Mouse (Mus musculus): ENCODE results near the gene Pou3f1.

Pou3f1 gene

DNA sequence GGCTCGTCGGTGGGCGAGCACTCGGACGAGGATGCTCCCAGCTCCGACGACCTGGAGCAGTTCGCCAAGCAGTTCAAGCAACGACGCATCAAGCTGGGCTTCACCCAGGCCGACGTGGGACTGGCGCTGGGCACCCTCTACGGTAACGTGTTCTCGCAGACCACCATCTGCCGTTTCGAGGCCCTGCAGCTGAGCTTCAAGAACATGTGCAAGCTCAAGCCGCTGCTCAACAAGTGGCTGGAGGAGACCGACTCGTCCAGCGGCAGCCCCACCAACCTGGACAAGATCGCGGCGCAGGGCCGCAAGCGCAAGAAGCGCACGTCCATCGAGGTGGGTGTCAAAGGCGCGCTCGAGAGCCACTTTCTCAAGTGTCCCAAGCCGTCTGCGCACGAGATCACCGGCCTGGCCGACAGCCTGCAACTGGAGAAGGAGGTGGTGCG is 1.8 kb downstream of the Pou3f1 start:
- peak; percentile 12 for DNase-seq

DNA sequence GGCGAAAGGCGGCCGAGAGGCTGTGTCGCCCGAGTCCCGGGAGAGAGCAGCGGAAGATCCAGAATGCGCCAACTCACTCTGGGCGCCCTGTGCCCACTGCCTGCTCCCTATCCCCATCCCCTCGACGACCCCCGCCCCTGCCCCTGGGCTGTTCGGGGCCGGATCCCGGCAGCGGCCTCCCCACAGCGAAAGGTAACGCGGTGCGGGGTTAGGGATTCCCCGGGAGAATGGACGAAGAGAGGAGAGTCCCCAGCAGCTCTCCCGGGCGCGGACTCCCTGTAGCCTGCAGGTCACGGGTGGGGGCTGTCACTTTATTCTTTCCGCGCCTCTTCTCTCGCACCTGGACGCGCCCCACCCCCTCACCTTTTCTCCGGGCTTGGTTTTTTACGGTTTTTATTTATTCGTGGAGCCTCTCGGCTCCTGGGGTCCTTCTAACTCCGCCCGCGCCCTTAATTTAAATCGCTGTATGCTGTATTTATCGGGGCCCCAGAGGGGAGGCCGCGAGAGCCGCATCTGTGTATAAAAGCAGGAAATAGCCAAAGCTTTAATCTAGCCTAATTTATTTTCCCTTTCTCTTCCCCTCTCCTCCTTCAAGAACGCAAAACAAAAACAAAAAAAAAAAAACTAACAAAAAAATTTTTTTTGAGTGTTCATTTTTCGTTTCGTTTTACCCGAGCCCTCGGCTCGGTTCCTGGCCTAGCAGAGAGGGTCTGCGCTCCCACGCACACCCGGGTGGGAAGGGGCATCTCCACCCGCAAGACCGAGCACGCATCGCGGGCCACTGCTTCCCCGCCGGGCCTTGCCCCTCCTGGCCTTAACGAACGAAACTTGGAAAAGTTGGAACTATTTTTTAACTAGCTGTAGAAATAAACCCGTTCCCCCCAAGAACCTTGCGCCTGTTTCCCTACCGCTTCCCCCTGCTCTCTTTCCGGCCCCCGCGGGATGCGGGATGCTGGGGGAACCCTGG is 2.9 kb downstream of the Pou3f1 start:
- peak; percentile 9 for DNase-seq

DNA sequence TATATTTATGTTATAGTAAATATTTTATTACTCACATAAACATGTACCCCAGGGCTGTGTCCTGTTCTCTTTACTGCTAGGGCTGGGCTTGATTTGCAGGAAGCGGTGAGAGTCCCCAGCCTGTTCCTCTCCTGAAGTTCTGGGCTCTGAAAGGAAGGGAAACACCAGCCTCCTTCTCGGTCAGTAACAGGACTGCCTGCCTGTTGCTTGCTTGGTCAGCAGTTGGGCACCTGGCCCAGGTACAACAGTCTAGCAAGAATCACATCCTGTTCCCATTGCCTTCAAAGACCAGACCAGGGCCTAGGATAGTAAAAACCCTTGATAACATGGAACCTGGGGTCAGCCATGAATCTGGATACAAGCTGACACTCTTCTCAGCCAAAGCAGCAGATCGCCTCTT is 4.0 kb downstream of the Pou3f1 start:
- DNase-seq, result no peak

DNA sequence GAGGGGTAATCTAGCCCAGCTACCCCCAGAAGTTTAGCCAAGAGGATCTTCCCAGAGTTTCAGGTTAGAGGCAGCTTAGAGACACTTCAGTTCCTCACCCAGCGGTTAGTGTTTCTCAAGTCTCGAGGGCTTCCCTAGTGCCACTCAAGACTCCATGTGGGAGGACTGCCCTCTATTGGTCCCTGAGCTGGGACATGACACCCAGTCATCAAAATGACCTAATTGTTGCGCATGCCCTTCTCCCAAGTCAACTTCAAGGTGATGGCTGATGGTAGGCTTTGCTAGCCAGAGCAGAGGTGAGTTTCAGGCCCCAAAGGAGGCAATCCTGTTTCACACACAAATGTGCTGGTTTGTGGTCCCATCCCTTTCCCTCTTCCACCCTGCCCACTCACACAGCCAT is 6.4 kb downstream of the Pou3f1 start:
- peak; percentile 13 for DNase-seq

DNA sequence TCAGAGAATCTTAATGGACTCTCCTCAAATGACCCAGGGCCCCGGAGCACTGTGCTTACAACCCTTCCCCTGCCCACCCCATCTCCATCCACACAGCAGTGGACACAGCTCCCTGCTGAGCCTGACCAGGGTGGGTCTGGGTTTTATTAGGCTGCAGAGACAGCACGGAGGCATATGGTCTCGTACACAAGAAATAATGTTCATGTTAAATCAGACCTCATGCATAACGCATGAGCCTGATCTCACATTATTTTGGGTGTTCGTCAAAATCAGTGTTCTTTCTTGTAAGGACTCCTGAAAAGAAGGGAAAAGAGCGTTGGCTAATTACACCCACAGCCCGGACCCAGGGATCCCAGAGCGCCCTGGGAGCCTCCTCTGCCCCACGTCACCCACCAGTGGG is 7.6 kb downstream of the Pou3f1 start:
- no peak for DNase-seq

DNA sequence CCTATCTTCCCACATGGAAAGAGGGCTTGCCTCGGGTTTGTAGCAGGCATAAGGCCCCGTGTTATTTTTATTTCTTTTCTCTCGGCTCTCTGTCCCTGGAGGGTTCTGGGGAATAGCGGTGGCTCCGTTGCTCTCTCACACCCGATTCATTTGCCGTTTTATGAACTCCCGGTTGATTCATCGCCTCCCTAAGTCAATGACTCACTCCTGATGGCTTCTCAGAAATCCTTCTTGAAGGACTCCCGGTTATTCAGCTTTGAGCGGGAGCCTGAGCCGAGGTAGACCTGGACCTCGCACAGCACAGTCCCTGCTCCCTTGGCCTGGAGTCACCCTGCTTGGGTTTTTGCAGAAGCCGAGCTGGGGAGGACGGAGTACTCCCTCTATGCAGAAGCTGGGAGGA is 8.0 kb downstream of the Pou3f1 start:
- no peak for DNase-seq

DNA sequence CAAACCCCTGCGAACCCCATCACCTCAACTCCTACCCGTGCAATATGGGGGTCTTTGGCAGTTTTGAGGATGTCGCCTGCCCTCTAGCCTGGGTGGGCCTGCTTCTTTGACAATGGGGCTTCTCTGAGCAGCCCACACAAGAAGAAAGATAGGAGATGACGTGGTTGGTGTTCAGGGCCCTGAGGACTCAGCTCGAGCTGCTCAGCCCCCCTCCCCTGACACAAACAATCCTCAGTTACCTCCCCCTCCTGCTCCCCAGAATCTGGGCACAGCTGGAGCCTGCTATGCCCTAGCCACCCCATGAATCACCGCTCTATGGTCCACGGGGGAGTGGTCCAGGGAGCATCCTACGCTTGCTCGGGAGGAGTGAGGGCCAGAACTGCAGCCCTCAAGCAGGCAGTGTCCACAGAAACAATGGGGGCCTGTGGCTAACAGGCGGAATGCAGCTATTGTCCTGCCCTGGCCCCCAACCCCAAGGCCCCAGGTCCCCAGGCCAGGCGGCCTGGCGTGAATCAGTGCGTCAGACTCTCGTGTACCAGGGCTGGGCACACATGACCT is 10.9 kb downstream of the Pou3f1 start:
- no peak for DNase-seq

DNA sequence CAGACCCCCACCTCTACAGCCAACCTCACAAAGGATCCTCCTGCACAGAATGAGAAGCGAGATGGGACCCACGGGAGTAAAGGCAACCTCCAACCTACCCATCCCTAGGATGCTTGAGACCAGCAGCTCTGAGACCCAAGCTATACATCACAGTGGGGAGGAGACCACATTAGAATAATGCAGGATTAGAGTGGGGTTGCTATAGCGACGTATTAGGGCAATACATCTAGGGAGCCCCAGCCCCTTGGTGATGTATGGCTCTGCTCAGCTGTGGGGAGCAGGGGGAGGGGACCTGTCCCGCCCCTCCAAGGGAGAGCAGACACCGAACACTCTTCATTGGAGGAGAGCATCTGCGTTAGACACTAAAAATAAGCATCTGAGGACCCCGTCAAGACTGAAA is 11.5 kb downstream of the Pou3f1 start:
- DNase-seq, result no peak

DNA sequence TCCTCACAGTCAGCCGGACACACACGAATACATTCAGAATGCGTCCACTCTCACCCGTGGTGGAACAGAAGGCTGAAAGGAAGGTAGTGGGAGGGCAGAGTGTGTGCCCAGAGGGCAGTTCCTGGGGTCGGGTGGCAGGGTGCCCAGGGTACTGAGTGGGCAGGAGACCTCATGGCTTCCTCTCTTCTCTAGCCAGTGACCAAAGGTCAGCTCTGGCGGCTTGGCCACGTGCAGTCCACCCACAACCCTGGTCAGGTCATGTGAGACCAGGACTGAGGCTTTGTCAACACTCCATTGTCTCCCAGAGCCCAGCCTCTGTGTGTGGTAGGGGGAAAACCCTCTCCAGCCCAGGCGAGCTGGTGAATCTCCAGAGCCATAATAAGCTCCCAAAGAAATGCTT is 13.6 kb downstream of the Pou3f1 start:
- peak; percentile 57 for DNase-seq

DNA sequence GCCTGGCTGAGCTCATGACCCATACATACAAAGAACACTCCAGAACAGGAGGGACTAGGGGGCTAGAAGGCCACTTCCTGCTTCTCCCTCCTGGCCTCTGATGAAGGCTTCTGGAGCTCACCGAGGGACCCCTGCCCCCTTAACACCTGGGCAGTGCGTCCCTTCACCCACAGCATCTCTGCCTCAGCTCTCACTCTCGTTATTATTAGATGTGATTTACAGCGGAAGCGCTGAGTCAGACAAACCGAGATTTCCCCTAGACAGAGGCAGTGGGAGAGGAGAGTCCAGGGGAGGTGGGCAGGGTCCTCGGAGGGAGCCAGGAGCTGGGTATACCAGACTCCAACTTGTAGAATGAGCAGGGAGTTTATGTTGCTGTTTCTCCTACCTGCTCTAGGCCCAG is 15.0 kb downstream of the Pou3f1 start:
- no peak for DNase-seq

DNA sequence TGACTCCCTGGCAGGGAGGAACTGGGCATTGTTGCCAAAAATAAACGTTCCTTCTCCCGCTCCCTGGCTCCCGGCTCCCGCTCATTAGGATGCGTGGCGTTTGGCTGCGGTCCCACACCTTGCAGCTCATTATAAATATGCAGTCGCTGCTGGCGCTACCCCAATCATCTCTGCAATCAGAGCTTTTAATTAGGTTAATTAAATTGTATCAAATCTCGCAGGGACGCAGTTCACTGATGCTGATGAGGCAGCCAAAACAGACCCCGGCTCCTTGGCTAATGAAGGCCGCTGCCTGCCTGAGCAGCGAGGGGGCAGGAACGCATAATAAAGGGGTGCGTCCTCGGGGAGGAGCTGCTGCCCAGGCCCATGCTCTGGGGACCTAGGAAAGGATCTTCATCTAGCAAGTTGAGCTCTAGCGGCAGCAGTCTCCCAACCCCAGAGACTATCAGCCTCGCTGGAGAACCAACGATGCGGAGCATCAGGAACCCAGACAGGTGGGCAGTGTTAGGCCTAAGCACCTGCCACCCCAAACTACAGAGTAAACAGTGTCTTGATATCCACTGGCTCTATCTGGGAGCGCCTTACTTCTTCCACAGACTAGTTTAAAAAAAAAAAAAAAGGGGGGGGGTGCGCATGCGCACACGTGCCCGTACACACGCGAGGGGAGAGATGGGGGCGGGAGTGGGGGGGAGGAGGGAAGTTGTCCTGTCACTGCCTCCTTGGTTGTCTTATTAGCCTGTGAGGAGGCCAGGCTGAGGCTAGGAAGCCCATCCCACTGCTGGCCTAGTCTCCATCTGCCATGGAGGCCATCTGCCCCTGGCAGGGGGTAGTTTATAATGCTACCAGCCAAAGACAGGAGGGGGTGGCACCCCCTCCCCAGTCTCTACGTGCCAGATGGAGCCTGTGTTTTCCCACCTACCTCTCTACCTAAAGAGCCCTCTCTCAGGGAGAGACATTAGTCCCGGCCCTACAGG is 16.0 kb downstream of the Pou3f1 start:
- DNase-seq, result no peak

DNA sequence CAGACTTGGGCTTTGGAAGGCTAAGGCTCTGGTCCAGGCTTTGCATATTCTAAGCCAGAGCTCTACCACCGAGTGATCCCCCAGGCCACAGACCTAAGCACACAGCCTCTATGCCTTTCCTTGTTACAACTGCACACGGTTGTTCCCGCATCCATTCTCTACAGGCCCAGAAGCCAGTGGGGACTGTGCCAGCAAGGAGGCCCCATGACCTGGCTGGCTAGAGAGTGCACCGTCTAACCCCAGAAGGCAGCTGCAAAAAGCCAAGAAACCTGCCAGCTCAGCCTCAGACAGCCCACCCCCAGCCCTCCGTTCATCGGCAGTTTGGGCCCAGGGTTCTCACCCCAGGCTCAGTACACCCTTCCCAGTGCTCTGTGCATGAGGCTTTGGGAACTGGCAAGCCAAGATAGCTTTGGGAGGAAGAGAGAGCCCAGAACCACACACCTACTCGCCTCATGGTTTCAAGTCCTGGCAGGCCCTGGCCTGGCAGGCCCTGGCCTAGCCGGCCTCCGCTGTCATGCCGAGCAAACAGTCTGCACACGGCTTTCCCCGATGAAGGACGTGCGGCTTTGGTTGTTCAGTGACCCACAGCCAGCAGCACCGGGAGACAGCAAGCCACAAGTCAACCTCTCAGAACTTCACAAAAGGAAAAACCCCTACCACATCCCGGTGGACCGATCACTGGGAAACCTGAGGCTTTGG is 17.9 kb downstream of the Pou3f1 start:
- DNase-seq, result no peak

DNA sequence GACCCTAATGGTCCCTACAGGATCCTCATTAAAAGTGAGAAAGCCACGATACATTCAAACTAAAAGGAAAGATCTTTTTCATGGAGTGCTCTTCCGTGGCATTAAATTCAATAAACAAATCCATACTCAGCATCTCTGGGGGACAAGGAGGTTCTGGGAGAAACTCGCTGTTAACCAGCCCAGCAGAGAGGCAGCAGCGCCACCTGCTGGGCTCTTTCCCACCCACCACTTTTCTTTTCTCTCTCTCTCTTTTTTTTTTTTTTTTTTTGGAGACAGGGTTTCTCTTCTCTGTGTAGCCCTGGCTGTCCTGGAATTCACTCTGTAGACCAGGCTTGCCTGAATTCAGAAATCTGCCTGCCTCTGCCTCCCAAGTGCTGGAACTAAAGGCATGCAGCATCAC is 18.4 kb downstream of the Pou3f1 start:
- DNase-seq, result peak; percentile 65

DNA sequence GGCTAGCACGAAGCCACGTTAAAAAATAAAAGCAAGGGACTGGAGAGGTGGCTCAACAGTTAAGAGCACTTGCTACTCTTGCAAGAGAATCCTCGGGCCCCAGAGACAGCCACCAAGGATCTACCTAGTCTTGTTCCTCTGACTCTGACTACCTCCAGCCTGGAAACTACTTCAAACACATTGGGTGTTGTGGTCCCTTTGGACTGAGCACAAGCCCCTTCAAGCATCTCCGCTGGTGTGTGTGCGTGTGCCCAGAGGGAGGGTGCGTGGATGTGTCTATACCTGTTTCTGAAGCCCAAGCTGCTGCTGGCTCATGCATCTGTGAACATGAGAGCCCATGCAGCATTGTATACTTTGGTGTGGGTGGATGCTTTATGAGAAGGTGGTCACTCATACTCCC is 19.4 kb downstream of the Pou3f1 start:
- no peak for DNase-seq

DNA sequence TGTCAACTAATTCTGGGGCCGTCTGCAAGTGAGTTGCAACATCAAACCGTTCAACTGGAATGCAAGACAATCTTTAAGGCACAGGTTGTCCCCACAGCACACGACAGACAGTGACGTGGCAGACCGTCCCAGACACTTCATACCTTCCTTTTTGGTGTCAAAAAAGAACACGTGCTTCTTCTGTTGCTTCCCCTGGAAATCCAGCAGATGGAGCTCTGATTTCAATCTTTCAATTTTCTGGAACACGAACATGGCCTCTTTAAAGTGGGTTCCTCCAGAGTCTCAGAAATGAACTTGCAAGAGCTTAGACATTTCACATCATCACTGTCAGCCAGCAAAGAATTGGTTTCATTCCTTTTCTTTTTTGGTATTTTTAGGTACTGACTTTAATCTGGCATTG is 25.7 kb downstream of the Pou3f1 start:
- DNase-seq, result no peak

DNA sequence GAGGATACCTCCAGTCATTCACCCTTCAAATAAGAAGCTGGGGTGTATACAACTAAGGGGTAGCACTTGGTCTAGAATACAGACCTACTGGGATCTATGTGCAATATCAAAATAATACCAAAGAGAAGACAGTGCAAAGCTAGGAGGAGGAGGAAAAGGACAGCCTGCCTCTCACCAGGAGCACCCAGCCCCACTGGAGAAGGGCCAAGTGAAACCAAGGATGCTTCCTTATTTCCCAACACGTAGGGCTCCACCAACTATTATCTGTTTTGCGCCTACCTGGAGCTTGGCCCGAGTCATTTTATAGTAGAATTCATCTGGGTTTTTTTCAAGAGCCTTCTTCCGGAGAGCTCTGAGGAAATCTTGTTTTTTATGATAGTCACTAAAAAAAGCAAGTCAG is 26.9 kb downstream of the Pou3f1 start:
- DNase-seq, result no peak

DNA sequence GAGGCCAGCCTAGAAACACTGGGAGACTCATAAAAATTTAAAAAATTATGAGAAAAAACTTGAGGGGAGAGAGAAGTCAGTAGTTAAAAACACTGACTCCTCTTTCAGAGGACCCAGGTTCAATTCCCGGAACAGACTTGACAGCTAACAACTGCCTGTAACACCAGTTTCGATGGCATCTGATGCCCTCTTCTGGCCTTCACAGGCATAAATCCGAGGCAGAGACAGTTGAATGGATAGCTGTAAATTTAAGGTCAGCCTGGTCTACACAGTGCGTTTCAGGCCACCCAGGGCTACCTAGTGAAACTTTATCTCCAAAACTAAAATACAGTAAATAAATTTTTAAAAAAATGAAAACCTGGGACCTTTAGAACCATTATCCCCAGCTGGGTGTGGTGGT is 28.4 kb downstream of the Pou3f1 start:
- no peak for DNase-seq

DNA sequence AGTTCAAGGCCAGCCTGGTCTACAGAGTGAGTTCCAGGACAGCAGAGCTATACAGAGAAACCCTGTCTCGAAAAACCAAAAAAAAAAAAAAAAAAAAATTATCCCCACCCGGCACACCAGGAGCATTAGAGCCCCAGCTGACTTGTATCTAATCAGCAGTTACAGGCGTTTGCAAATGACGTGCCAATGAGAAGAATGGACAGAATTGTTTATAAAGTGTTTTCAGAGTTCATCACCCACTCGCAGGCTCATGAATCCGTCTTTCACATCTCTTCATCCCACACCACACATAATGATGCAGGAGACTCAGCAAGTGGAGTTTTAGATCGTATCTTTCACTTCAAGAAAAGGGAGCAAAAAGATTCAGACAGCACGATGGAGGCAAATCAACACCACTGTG is 28.8 kb downstream of the Pou3f1 start:
- DNase-seq, result no peak

DNA sequence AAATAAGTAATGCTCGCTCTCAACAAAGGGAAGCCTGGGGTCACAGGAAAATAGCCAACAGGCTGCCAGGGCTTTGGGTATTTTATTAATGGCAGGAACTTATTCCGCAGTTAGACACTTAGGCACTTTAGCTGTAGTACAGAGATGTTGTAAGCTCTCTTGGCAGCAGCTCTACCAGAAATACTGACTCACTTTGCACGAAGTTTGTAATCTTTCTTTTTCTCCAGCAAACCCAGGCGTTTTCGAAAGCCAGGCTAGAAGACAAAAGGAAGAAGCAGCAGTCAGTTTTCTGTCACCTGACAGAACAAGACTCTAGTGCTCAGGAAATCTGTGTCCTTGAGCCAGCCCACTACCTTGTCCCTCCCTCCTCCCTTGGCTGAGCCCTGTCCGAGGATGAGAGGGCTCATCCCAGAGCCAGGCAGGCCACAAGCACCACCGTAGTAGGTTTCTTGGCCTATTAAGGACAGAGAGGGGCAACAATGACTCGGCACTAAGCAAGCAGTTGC is 29.3 kb downstream of the Pou3f1 start:
- peak; percentile 38 for DNase-seq

DNA sequence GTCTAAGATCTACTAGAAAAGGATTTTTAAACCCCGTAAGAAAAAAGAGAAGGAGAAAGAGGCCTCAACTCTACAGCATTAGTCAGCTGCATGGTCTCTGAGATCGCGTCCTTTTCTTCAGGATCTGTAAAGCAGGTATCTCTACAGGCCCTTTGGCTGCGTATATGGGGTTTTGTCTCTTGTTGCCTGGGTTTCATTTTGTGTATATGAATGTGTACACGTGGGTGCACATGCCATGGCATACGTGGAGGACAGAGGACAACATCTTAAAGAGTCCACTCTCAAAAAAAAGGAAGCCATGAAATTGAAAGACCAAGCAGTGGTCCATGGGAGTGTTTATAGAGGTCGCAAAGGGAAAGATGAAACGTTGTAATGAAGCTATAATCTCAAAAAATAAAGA is 34.8 kb downstream of the Pou3f1 start:
- DNase-seq, result no peak

DNA sequence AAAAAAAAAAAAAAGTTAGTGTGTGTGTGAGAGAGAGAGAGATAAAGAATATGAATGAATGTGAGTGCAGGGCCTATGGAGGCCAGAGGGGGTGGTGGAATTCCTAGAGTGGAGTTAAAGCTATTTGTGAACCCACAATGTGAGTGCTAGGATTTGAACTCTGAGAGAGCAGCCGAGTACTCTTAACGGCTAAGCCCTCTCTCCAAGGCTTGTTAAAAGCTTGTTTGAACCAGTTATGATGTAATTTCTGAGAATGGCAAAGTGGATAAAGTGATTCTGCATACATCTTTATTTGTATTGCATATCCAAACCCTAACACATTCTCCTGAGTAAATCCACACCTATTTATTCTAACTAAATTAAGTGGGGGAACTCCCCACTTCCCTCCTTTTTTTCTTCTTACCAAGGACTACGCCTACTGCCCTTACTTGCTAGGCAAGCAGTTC is 35.8 kb downstream of the Pou3f1 start:
- no peak for DNase-seq

DNA sequence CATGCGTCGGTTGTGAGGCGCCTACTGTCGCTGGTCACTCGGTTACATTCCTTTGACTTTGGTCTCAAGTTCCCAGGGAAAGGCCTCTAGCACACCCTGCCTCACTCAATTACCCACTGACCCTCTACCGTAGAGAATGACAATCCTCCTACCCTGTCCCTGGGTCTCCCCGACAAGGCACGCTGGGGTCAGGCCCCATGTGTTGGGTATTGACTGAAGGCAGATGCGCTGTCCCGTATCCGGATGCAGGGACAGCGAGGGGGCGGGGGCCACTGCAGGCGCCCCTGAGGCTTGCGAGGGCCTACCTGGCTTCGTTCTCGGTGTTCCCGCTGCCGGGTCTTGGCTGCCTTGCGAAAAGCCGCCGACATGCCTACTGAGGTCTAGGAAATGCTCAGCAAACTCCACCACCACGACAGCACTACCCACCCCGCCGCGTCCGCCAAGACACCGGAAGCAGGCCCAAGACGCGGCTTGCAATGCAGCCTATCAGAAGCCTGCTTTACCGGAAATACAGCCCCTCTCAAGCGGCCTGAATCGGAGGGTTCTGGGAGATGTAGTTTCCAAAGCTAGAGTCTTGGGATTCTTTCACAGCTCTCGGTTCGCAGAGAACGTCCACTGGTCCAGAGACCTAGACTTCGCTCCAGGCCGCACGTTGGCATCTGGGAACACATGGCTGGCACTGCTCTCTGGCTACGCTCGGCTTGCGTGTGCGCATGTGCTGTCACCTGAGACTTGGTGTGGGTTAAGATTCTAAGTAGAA is 36.7 kb downstream of the Pou3f1 start, which contains the start of gene Utp11:
TSS of gene Utp11 (minus strand) at position 466 of the 760 bp plus-strand sequence.
- peak; percentile 92 for DNase-seq
